Mouse (Mus musculus) liver, embryonic 15.5 days (tissue): ENCODE results near the gene Bbof1. TPM values are rescaled to one million over a fixed set of nuclear protein-coding genes. Genes with fewer than 3 reads are reported as not detected.

Experiments
- ATAC-seq: fragments of 200-750 bp; cut with Nextera tagmentation; 2 replicates; pipeline ENCODE4 v1.8.0; 2017; ENCODE audit warnings: moderate number of reproducible peaks, mild to moderate bottlenecking, moderate library complexity; ENCODE audit not compliant: insufficient read depth
- H3K27ac ChIP-seq: fragments of 300-500 bp; sonication (generic); replicated peaks from 2 replicates; pipeline ENCODE4 v1.5.1; 2015; ENCODE audit warnings: mild to moderate bottlenecking, inconsistent platforms
- H3K27me3 ChIP-seq: fragments of 300-500 bp; sonication (generic); 2 replicates; pipeline ENCODE4 v1.6.1; 2015; ENCODE audit warnings: mild to moderate bottlenecking, inconsistent platforms
- H3K36me3 ChIP-seq: fragments of 300-500 bp; sonication (generic); replicated peaks from 2 replicates; pipeline ENCODE4 v1.6.1; 2015; ENCODE audit warnings: moderate library complexity, mild to moderate bottlenecking, inconsistent platforms
- H3K4me1 ChIP-seq: fragments of 300-500 bp; sonication (generic); replicated peaks from 2 replicates; pipeline ENCODE4 v1.6.1; 2015; ENCODE audit warnings: inconsistent platforms
- H3K4me2 ChIP-seq: fragments of 300-500 bp; sonication (generic); 2 replicates; pipeline ENCODE4 v1.6.1; 2015; ENCODE audit warnings: moderate library complexity, mild to moderate bottlenecking, inconsistent platforms
- H3K4me3 ChIP-seq: fragments of 300-500 bp; sonication (generic); replicated peaks from 2 replicates; pipeline ENCODE4 v1.5.1; 2015; ENCODE audit warnings: mild to moderate bottlenecking, inconsistent platforms
- H3K9ac ChIP-seq: fragments of 300-500 bp; sonication (generic); 2 replicates; pipeline ENCODE4 v1.6.1; 2015; ENCODE audit warnings: moderate library complexity, mild to moderate bottlenecking, inconsistent platforms
- H3K9me3 ChIP-seq: fragments of 300-500 bp; sonication (generic); replicated peaks from 2 replicates; pipeline ENCODE4 v1.6.1; 2016; ENCODE audit warnings: inconsistent platforms
- WGBS: fragments of 180-500 bp; shearing (Covaris S2); methylation state at CpG from one replicate; pipeline ENCODE4 v1.1.7; 2015; ENCODE audit warnings: mixed read lengths; ENCODE audit not compliant: insufficient replicate concordance; 5-methylcytosine and 5-hydroxymethylcytosine counted together
- polyA plus RNA-seq: library from polyadenylated mRNA; unstranded; fragments of >200 nt; fragmentation: Nextera tagmentation; extraction: Ambion mirVana; gene quantifications from 2 replicates; pipeline ENCODE4 v1.2.1, GENCODE M21; 2015

Gene Bbof1
- polyA plus RNA-seq, 1 experiment from 2014 or later = 0.26 TPM

GRCm38 (mm10) chr12:84442526-84442925 is 33.7 kb downstream of the Bbof1 start:
- Histone ChIP-seq H3K27ac (no peak overlapping the region), H3K4me2 (no peak overlapping the region), H3K4me1 (no peaks in the 10 kb centered on the region), H3K36me3 (peaks cover 9% of the 10 kb centered on the region; the same call in 1 of the 2 replicates), H3K27me3 (peaks cover 10% of the 10 kb centered on the region; the same call in 1 of the 2 replicates), H3K9me3 (no peaks in the 10 kb centered on the region), H3K4me3 (no peak overlapping the region), H3K9ac (no peak overlapping the region)
- no peak for ATAC-seq
- WGBS = 57% methylated on average over 4 of the region's 4 CpGs

GRCm38 (mm10) chr12:84447386-84447785 is 38.5 kb downstream of the Bbof1 start:
- H3K4me3 ChIP-seq = no peak overlapping the region
- peaks cover 18% of the 10 kb centered on the region; the same call in 1 of the 2 replicates for H3K27me3 ChIP-seq
- H3K27ac ChIP-seq = no peak overlapping the region

GRCm38 (mm10) chr12:84448181-84448580 is 39.3 kb downstream of the Bbof1 start:
- Histone ChIP-seq H3K36me3 (no peaks in the 10 kb centered on the region), H3K9me3 (no peaks in the 10 kb centered on the region), H3K27ac (no peak overlapping the region), H3K4me2 (no peak overlapping the region), H3K4me1 (peaks cover 23% of the 10 kb centered on the region), H3K4me3 (no peak overlapping the region), H3K27me3 (peaks cover 18% of the 10 kb centered on the region; the same call in 1 of the 2 replicates), H3K9ac (no peak overlapping the region)
- no peak for ATAC-seq
- 70% methylated on average over 6 of the region's 6 CpGs for WGBS

More at GRCm38 (mm10) chr12:84447386-84447785, 38.5 kb downstream of the Bbof1 start:
- no peaks in the 10 kb centered on the region for H3K36me3 ChIP-seq
- no peaks in the 10 kb centered on the region for H3K9me3 ChIP-seq
- ATAC-seq = no peak
- H3K4me1 ChIP-seq = peaks cover 15% of the 10 kb centered on the region
- 58% methylated on average over 1 of the region's 1 CpGs for WGBS
- H3K4me2 ChIP-seq = no peak overlapping the region
- no peak overlapping the region for H3K9ac ChIP-seq

- peaks cover 18% of the 10 kb centered on the region; the same call in 1 of the 2 replicates for H3K27me3 ChIP-seq
- no peaks in the 10 kb centered on the region for H3K9me3 ChIP-seq
- peak overlapping the region; percentile 85 for H3K27ac ChIP-seq
- peak overlapping the region; percentile 90 for H3K4me2 ChIP-seq
- 50% methylated on average over 10 of the region's 10 CpGs for WGBS
- H3K36me3 ChIP-seq = no peaks in the 10 kb centered on the region
- peak overlapping the region; percentile 76 for H3K4me3 ChIP-seq
- peak overlapping the region; percentile 67 for H3K9ac ChIP-seq
- H3K4me1 ChIP-seq = peaks cover 38% of the 10 kb centered on the region
- no peak for ATAC-seq
These were observed 41.0 kb downstream of the Bbof1 start for GRCm38 (mm10) chr12:84449887-84450286.

GRCm38 (mm10) chr12:84450351-84450717 is 41.5 kb downstream of the Bbof1 start:
- H3K4me2 ChIP-seq = peak overlapping the region; percentile 90
- no peaks in the 10 kb centered on the region for H3K9me3 ChIP-seq
- H3K4me1 ChIP-seq = peaks cover 38% of the 10 kb centered on the region
- peak overlapping the region; percentile 67 for H3K9ac ChIP-seq
- ATAC-seq = peak; percentile 1; the same call in 1 of the 2 replicates
- 0% methylated on average over 6 of the region's 6 CpGs for WGBS
- peaks cover 16% of the 10 kb centered on the region; the same call in 1 of the 2 replicates for H3K27me3 ChIP-seq
- H3K36me3 ChIP-seq = 0 out of 2 replicates have a peak, but pooled peaks cover 1% of the 10 kb centered on the region
- H3K4me3 ChIP-seq = peak overlapping the region; percentile 76
- H3K27ac ChIP-seq = peak overlapping the region; percentile 85

- ATAC-seq = peak; percentile 95
These were observed 42.1 kb downstream of the Bbof1 start, which contains the start of the genes Aldh6a1 and Lin52 for GRCm38 (mm10) chr12:84450718-84451646. Aldh6a1 (minus strand) TSS chr12:84451004. Lin52 (plus strand) TSS chr12:84451422.

GRCm38 (mm10) chr12:84451801-84452200 is 42.9 kb downstream of the Bbof1 start:
- Histone ChIP-seq H3K4me3 (peak overlapping the region; percentile 76), H3K4me1 (peaks cover 38% of the 10 kb centered on the region), H3K4me2 (peak overlapping the region; percentile 90), H3K36me3 (peaks cover 5% of the 10 kb centered on the region), H3K27ac (peak overlapping the region; percentile 84), H3K27me3 (peaks cover 14% of the 10 kb centered on the region; the same call in 1 of the 2 replicates), H3K9me3 (no peaks in the 10 kb centered on the region), H3K9ac (peak overlapping the region; percentile 73)
- 1% methylated on average over 11 of the region's 11 CpGs for WGBS
- no peak for ATAC-seq

More at GRCm38 (mm10) chr12:84450718-84451646, 42.1 kb downstream of the Bbof1 start, which contains the start of the genes Aldh6a1 and Lin52:
- Histone ChIP-seq H3K4me3 (peak within 1 kb of the TSS; percentile 76), H3K4me2 (peak within 1 kb of the TSS; percentile 90), H3K4me1 (peaks cover 38% of the 10 kb centered on the region), H3K9me3 (no peaks in the 10 kb centered on the region), H3K9ac (peak within 1 kb of the TSS; percentile 73), H3K36me3 (0 out of 2 replicates have a peak, but pooled peaks cover 4% of the 10 kb centered on the region), H3K27ac (peak within 1 kb of the TSS; percentile 85), H3K27me3 (peaks cover 14% of the 10 kb centered on the region; the same call in 1 of the 2 replicates)
- WGBS = under 1% methylated on average over 49 of the region's 49 CpGs

- WGBS = 85% methylated on average over 3 of the region's 3 CpGs
- ATAC-seq = no peak
- H3K9ac ChIP-seq = no peak overlapping the region
These were observed 48.0 kb downstream of the Bbof1 start for GRCm38 (mm10) chr12:84456911-84457310.

GRCm38 (mm10) chr12:84459845-84460244 is 51.0 kb downstream of the Bbof1 start:
- 61% methylated on average over 1 of the region's 1 CpGs for WGBS
- H3K9ac ChIP-seq = no peak overlapping the region
- peaks cover 76% of the 10 kb centered on the region for H3K36me3 ChIP-seq
- H3K27ac ChIP-seq = no peak overlapping the region
- H3K9me3 ChIP-seq = no peaks in the 10 kb centered on the region
- no peak overlapping the region for H3K4me2 ChIP-seq
- H3K4me1 ChIP-seq = no peaks in the 10 kb centered on the region
- ATAC-seq = no peak
- H3K27me3 ChIP-seq = no peaks in the 10 kb centered on the region
- no peak overlapping the region for H3K4me3 ChIP-seq

More at GRCm38 (mm10) chr12:84456911-84457310, 48.0 kb downstream of the Bbof1 start:
- Histone ChIP-seq H3K4me1 (peaks cover 28% of the 10 kb centered on the region), H3K9me3 (no peaks in the 10 kb centered on the region), H3K27ac (no peak overlapping the region), H3K4me2 (no peak overlapping the region), H3K4me3 (no peak overlapping the region), H3K27me3 (no peaks in the 10 kb centered on the region), H3K36me3 (peaks cover 49% of the 10 kb centered on the region)

- Histone ChIP-seq H3K9ac (no peak overlapping the region), H3K4me2 (no peak overlapping the region), H3K36me3 (peaks cover 75% of the 10 kb centered on the region), H3K27me3 (no peaks in the 10 kb centered on the region), H3K9me3 (no peaks in the 10 kb centered on the region), H3K4me3 (no peak overlapping the region), H3K27ac (no peak overlapping the region), H3K4me1 (no peaks in the 10 kb centered on the region)
- ATAC-seq = no peak
- WGBS = 79% methylated on average over 5 of the region's 5 CpGs
These were observed 52.5 kb downstream of the Bbof1 start for GRCm38 (mm10) chr12:84461416-84461815.

GRCm38 (mm10) chr12:84462856-84463255 is 54.0 kb downstream of the Bbof1 start:
- Histone ChIP-seq H3K4me3 (no peak overlapping the region), H3K36me3 (peaks cover 71% of the 10 kb centered on the region), H3K27ac (no peak overlapping the region), H3K9me3 (no peaks in the 10 kb centered on the region), H3K4me2 (no peak overlapping the region), H3K9ac (no peak overlapping the region), H3K4me1 (no peaks in the 10 kb centered on the region), H3K27me3 (no peaks in the 10 kb centered on the region)
- 76% methylated on average over 3 of the region's 3 CpGs for WGBS
- no peak for ATAC-seq
